Mouse (Mus musculus): Measurements from ENCODE around the gene Sec23b. TPM values are rescaled to one million over a fixed set of nuclear protein-coding genes. Genes with fewer than 3 reads are reported as not detected.

The Sec23b gene
- polyA plus RNA-seq (2021; fragmentation: Nextera tagmentation) = 52.0 and 55.4 TPM in 2 replicates
- long read RNA-seq, experiment 1, transcript Sec23b-201 (20 exons, 2,779 nt) = major isoform, 28 of 111 reads
- long read RNA-seq, experiment 1, partial matches to known transcripts = 11 of 111 reads
- long read RNA-seq, experiment 1, other reads (novel, unspliced or antisense) = 72 of 111 reads
- long read RNA-seq, experiment 2, transcript Sec23b-201 (20 exons, 2,779 nt) = major isoform, 111 of 522 reads
- long read RNA-seq, experiment 2, partial matches to known transcripts = 14 of 522 reads
- long read RNA-seq, experiment 2, other reads (novel, unspliced or antisense) = 397 of 522 reads

DNA sequence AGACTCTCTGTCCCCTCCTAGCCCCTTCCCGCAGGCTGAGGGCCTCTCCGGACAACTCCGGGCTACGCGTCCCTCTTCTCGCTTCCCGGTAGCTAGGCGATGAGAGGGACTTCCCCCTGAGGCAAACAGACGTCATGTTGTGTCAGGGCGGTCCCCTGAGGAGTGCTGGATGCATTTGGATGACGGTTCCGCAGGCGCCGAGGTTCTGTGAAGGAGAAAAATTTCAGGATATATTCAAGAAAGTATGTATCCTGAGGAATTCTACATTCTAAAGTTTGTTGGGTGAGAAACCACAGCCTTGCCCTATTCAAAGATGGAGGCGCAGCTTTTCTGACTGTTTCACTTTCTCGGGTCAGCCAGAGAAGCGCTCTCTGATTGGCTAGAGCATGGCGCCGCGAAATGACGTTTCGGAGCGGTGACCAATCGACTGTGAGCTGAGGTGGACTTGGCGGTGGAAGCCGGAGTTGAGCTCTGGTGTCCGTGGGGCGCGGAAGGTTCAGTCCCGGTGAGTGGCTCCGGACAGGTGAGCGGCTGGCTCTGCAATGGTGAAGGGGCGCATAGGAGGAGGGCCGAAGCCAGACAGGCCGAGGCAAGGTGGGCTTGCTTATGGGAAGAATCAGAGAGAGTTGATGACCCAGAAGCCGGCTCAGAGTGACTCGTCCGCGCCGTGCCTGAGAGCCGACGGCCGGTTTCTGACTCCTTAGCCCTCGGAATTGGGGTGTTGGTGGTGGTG is at the start of gene Sec23b:
Gene Sec23b, plus strand, starts transcription at position 410 of the 733 bp plus-strand sequence.

DNA sequence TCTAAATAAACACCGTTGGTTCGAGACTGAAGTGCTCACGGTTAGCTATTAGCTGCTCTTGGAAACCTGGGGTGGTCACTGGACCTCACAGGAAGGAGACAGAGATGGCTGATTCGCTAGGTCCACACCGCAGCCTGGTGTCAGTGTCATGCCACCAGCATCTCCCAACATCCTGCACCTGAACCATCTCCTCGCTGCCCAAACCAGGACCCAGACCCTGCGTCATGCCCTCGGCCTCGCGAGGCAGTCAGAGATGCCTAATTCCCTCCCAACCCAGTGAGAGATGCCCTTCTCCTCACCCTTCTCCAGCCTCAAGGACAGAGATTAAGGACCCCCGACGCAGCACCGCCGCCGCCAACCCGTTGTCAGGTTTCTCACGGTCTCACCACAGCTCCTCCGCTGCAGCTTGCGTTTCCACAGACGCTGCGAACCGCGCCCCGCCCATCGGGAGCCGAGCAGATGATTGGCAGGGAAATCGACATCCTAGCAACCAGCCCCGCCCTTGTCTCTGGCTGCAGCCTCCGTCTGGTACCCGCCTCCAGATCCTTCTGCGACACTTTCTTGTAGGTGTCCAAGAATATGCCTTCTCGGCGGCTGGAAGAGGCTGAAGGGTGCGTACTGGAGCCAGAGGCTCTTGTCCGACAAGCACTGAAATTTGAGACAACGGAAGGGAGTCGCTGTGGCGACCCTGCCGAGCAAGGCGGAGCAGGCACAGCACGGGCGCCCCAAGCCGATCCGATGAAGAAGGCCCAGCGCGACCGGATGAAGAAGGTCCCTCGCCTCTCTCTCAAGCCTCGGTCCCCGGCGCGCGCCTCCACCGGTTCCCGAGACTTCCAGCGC is 28.8 kb upstream of the Sec23b start, which contains the start of the genes Dzank1 and Polr3f:
Gene Dzank1, minus strand, starts transcription at position 434 of the 840 bp plus-strand sequence.
Gene Polr3f, plus strand, starts transcription at position 738 of the 840 bp plus-strand sequence.

DNA sequence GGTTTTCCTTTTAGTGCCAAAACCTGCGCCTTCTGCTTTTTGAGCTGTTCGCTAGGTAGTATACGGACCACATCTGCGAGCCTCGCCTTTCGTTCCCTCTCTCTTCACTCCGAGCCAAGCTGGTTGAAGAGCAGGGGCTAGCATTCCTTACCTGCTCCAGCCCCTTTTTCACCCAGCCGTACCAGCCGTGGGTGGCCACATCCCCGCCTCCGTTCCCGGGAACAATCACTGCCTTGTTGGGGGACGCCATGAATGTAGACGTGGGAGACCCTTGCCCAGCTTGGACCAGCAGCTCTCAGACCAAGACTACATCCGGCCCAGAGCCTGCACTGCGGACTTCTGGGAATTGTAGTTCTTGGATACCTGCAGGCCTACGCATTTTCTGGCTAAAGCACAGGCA is 5.5 kb upstream of the Sec23b start, which contains the start of gene Rbbp9:
Gene Rbbp9, minus strand, starts transcription at position 341 of the 400 bp plus-strand sequence.

DNA sequence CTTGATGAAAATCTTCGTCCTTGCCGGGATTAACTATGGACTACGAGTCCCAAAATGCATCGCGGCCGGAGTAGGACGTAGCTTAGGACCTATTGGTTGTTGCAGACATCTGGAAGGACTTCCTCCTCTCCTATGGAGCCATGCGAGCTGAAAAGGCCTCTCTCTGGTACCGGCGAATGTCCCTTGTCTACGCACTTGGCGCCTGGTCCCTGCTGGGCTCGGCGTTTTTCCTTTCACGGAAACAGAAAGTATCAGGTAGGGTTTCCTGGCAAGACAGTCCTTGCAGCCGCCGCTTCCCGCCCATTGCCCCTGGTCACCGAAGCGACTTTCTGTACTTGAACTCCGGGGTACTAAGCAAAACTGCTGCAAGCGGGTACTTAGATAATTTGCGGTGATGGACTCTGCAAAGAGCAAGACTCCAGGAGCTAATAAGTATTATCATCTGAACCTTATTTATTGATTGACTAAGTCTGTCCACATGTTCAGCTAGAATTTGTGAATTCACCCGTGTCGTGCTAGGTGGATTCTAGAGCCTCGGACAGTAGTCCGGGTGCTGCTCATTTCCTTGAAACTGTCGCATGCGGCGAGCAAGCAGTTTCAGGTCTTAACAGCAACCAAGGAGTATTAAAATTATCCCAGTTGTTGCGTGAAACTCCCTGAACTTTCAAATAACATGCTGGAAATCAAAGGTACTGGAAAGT is 38.1 kb downstream of the Sec23b start, which contains the start of gene Smim26:
Gene Smim26, plus strand, starts transcription at position 104 of the 701 bp plus-strand sequence.

DNA sequence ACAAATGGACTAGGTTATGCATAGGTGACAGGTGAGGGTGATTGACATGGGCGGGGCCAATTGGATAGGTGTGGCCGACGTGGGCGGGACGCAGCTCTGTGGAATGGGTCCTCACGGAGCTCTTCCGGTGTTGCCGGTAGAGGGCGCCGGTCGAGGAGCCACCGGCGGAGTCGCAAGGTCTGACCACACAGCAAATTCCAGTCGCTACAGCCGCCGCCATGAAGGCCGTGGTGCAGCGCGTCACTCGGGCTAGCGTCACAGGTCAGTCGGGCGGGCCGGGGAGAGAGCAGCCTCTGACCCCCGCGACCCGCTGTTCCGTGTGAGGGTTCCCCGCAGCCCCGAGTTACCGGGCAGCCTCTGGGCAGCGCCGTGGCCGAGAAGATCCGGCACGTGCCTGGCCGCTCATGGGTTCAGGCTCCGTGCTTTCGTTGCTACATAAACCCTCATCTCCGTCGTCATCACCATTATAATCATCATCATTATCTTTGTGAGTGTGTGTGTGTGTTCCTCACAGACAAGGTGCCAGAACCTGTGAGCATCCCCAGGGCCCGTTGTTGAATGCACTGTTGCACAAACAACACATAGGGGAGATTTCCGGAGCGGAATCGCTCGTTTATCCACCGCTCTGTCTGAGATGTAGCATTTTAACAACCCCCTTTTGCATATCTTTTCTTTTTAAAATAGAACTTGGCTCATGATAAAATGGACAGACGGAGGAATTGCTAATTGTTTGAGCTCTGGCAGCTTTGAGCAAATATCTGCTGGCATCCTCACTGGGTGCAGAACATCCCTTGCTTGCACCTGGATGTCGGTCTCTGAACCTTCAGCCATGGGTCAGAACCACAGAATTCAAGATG is 44.0 kb downstream of the Sec23b start, which contains the start of gene Dtd1:
Gene Dtd1, plus strand, starts transcription at position 67 of the 857 bp plus-strand sequence.

Small RNAs within 50 kb of the gene (microRNA-seq; reads per million reads assigned to microRNA genes)
- gene Gm24823 = not detected

Other genes with a start within 250 kb of the Sec23b start
- gene Ovol2, start 224.1 kb upstream of the Sec23b start, polyA plus RNA-seq (2021; fragmentation: Nextera tagmentation) = 3.1 and 3.2 TPM in 2 replicates
- 8.7 and 10.6 TPM in 2 replicates for gene Kat14, start 187.2 kb upstream of the Sec23b start, polyA plus RNA-seq (2021; fragmentation: Nextera tagmentation)
- gene Pet117, start 187.2 kb upstream of the Sec23b start, polyA plus RNA-seq (2021; fragmentation: Nextera tagmentation) = 3.4 and 3.8 TPM in 2 replicates
- 44.7 and 62.4 TPM in 2 replicates for gene Dzank1, start 28.8 kb upstream of the Sec23b start, polyA plus RNA-seq (2021; fragmentation: Nextera tagmentation)
- gene Polr3f, start 28.5 kb upstream of the Sec23b start, polyA plus RNA-seq (2021; fragmentation: Nextera tagmentation) = 3.5 and 4.4 TPM in 2 replicates
- 38.7 and 39.0 TPM in 2 replicates for gene Rbbp9, start 5.4 kb upstream of the Sec23b start, polyA plus RNA-seq (2021; fragmentation: Nextera tagmentation)
- gene Smim26, start 37.8 kb downstream of the Sec23b start, polyA plus RNA-seq (2021; fragmentation: Nextera tagmentation) = 141 and 145 TPM in 2 replicates
- gene Dtd1, start 43.7 kb downstream of the Sec23b start, polyA plus RNA-seq (2021; fragmentation: Nextera tagmentation) = 154 and 161 TPM in 2 replicates

Data from layer of hippocampus, adult 6 months (tissue).